Mouse (Mus musculus) spleen, adult 2 months (tissue): ENCODE results near the gene Ptcd2. TPM values are rescaled to one million over a fixed set of nuclear protein-coding genes. Genes with fewer than 3 reads are reported as not detected.

ENCODE experiments used
- DNase-seq, 2 experiments: peaks; one replicate each; pipeline versions ENCODE4 v3.0.0 to v3.0.0-alpha.2; 2012 to 2021; ENCODE audit warnings: low spot score in 2 of 2, low read depth in 1 of 2
- H3K27ac ChIP-seq: fragments of 200-500 bp; 2 replicates; pipeline ENCODE4 v1.5.1; 2012; ENCODE audit warnings: low read length, inconsistent platforms; ENCODE audit not compliant: insufficient read depth
- H3K27me3 ChIP-seq: fragments of 200-500 bp; 2 replicates; pipeline ENCODE4 v1.6.1; 2012; ENCODE audit warnings: mild to moderate bottlenecking, moderate library complexity, low read length, inconsistent platforms; ENCODE audit not compliant: control insufficient read depth, insufficient read depth
- H3K36me3 ChIP-seq: fragments of 200-500 bp; 2 replicates; pipeline ENCODE4 v1.6.1; 2012; ENCODE audit warnings: mild to moderate bottlenecking, low read length, inconsistent platforms; ENCODE audit not compliant: control insufficient read depth, insufficient read depth
- H3K4me1 ChIP-seq: fragments of 200-500 bp; 2 replicates; pipeline ENCODE4 v1.6.1; 2011; ENCODE audit warnings: inconsistent platforms; ENCODE audit not compliant: control insufficient read depth, insufficient read depth, insufficient read length
- H3K4me3 ChIP-seq: fragments of 200-500 bp; 2 replicates; pipeline ENCODE4 v1.5.1; 2011; ENCODE audit warnings: mild to moderate bottlenecking, inconsistent platforms; ENCODE audit not compliant: insufficient read depth, insufficient read length; ENCODE audit errors: extremely low read depth
- CTCF ChIP-seq: fragments of 200-500 bp; IDR thresholded peaks from 2 replicates; pipeline ENCODE4 v1.5.1; 2011; ENCODE audit warnings: mild to moderate bottlenecking, inconsistent platforms; ENCODE audit not compliant: insufficient read depth, insufficient read length, insufficient replicate concordance; ENCODE audit errors: extremely low read depth
- POLR2A ChIP-seq: fragments of 200-500 bp; IDR thresholded peaks from 2 replicates; pipeline ENCODE4 v1.6.1; 2011; ENCODE audit warnings: low read depth, low read length, inconsistent platforms
- WGBS: fragments of 180-500 bp; shearing (Covaris S2); methylation state at CpG from one replicate; pipeline ENCODE4 v1.1.7; 2018; 5-methylcytosine and 5-hydroxymethylcytosine counted together
- polyA plus RNA-seq: library from polyadenylated mRNA; depleted of rRNA; stranded (reverse); fragments of >200 nt; gene quantifications from 2 replicates; pipeline ENCODE4 v1.2.3, GENCODE M21; 2012

The Ptcd2 gene
- polyA plus RNA-seq, 1 experiment: 12.3 TPM

DNA sequence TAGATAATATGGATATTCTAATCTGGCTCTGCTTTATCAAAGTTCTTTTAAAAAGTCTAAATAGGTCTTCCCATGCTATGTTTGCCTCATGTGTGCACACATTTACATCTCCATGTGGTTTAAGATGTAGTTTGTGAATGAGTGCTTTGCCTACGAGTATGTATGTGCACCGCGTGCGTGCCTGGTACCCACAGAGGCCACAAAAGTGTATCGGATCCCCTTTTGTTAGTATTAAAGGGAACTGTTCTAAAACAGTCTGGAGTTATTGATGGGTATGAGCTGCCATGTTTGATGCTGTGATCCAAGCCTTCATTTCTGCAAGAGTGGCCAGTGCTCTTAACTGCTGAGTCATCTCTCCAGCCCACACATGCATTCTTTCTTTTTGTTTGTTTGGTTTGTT, 26.8 kb upstream of the Ptcd2 start:
- Histone ChIP-seq H3K36me3 (peaks cover 2% of the 10 kb centered on the region; the same call in 1 of the 2 replicates), H3K4me1 (no peaks in the 10 kb centered on the region), H3K27me3 (no peaks in the 10 kb centered on the region), H3K27ac (no peak overlapping the region), H3K4me3 (no peak overlapping the region)
- WGBS: 88% methylated on average over 5 of the region's 5 CpGs
- TF ChIP-seq POLR2A: no peak
- no peak for TF ChIP-seq CTCF
- no peak for DNase-seq

DNA sequence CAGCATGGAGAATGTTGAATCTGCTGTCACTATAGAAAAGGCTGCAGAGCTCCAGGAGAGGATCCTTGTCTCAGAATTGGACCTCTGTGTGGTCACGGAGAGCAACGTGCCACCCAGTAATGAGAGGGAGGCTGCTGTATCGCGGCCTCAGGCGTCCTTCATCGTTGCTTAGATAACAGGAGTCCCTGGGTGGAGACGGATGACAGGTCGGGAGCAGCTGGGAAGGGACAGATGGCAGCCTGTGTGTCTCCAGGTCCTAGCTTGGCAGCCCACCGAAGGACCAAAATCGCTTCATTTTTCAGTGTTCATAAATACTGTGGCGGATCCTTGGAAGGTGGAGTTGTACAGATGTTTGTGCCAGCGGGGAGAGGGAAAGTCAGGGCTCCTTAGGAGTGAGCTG, 24.6 kb upstream of the Ptcd2 start:
- Histone ChIP-seq H3K4me1 (no peaks in the 10 kb centered on the region), H3K4me3 (no peak overlapping the region), H3K27me3 (no peaks in the 10 kb centered on the region), H3K27ac (no peak overlapping the region), H3K36me3 (peaks cover 4% of the 10 kb centered on the region; the same call in 1 of the 2 replicates)
- WGBS: 93% methylated on average over 12 of the region's 12 CpGs
- no peak for DNase-seq
- TF ChIP-seq CTCF (no peak), POLR2A (no peak)

DNA sequence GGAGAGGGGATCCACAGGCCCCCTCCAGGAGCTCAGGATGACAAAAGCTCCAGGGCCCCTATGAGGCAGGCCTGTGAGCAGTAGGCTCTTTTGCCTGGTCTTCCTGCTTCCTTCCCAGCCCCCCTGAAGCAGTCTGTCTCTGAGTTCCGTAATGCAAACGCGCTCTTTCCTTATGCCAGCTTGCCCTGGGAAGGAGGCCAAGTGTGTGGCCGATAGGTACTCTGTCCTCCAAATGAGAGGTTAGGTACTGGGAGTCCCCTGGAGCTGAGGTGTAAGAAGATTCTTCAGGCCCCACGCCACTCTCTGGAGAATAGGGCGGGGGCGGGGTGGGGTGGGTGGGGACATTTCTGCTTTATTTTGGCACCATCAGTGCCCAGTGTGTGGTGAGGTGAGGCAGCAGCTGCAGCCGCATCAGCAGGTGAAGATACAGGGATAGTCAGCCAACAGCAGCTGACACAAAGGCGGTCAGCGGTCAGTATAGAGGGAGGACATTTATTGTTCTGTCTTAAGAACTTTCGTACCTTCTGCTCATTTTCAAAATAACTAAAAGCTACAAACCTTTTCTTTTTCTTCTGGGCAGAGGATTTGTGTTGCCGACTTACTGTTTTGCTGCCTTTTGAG, 23.2 kb upstream of the Ptcd2 start:
- TF ChIP-seq POLR2A (no peak), CTCF (no peak)
- no peak overlapping the region for H3K27ac ChIP-seq
- 95% methylated on average over 12 of the region's 12 CpGs for WGBS
- H3K4me3 ChIP-seq: no peak overlapping the region
- DNase-seq: no peak
- H3K27me3 ChIP-seq: no peaks in the 10 kb centered on the region
- peaks cover 5% of the 10 kb centered on the region; the same call in 1 of the 2 replicates for H3K36me3 ChIP-seq
- H3K4me1 ChIP-seq: no peaks in the 10 kb centered on the region

DNA sequence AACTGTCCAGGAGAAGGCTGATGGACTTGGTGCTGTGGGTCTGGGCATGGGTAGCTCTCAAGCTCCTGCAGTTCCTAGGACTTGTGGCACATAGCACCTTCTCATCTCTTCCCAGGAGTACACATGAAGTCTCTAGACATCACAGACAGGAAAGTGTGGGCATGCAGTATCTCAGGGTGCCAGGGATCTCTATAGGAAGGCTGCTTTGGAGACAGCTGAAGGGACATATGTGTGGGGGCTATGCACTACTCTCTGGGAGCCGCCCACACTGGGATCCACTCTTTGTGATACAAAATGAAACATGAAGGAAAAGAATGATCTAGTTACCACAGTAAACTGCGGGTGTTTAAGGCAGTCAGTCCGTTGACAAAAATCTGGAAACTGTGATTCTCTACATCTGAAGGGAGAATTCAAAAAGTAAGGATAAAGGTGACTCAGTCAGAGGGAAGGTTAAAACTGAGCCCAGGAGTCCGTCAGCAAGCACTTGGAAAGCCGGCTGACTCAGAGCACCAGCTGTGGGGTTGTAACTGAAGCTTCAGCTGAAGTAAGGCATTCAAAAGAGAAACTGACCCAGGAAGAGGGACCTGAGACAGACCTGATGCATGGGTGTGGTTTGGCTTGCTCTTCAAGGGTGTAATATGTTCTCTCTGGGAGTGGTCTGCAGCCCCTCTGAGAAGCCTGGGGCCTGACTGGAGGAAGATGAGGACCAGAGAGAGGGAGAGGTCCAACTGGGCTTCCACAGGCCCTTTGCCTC, 22.1 kb upstream of the Ptcd2 start:
- 91% methylated on average over 5 of the region's 5 CpGs for WGBS
- H3K27me3 ChIP-seq: no peaks in the 10 kb centered on the region
- no peak overlapping the region for H3K27ac ChIP-seq
- peaks cover 5% of the 10 kb centered on the region; the same call in 1 of the 2 replicates for H3K36me3 ChIP-seq
- no peak for TF ChIP-seq CTCF
- TF ChIP-seq POLR2A: no peak
- DNase-seq: no peak
- H3K4me3 ChIP-seq: no peak overlapping the region
- no peaks in the 10 kb centered on the region for H3K4me1 ChIP-seq

DNA sequence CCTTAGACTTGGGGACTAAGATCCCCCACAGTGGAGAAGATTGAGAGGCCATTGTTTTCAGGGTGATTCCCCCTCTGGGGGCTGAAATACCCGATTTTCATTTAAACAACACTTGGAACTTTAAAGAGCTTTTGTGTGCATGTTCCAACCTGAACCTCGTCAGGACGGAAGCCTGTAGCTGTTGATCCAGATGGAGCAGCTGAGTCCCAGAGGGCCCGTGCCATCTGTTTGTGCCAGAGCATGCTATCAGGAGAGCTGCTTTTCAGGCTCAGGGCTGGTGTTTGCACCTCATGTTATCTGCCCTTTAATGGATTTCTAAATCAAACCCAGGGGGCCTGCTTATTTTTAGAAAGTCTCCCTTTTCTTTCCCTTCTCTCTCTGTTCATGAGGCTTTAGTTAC, 19.4 kb upstream of the Ptcd2 start:
- Histone ChIP-seq H3K4me1 (no peaks in the 10 kb centered on the region), H3K27ac (no peak overlapping the region), H3K27me3 (no peaks in the 10 kb centered on the region), H3K36me3 (peaks cover 8% of the 10 kb centered on the region), H3K4me3 (no peak overlapping the region)
- no peak for DNase-seq
- 95% methylated on average over 4 of the region's 4 CpGs for WGBS
- TF ChIP-seq CTCF (no peak), POLR2A (no peak)

DNA sequence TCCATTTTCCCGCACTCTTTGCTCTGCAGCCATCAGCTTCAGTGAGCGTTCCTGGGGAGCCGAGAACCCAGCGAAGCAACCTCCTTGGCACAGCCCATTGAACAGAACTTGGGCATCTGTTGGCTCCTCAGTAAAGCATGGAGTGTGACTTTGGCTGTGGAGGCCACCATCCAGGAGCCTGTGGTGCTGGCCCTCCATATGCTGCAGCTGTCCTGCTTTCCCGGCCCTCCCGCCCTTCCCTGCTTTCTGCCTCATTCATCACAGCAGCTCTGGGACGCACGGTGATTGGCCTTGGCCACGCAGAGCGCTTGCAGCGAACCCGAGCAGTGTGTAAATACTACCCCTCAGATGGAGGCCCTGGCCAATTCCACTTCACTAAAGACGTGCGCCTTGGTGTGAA, 14.4 kb upstream of the Ptcd2 start:
- Histone ChIP-seq H3K36me3 (peaks cover 5% of the 10 kb centered on the region), H3K27ac (no peak overlapping the region), H3K27me3 (no peaks in the 10 kb centered on the region), H3K4me1 (no peaks in the 10 kb centered on the region), H3K4me3 (no peak overlapping the region)
- 96% methylated on average over 14 of the region's 14 CpGs for WGBS
- no peak for TF ChIP-seq POLR2A
- no peak for TF ChIP-seq CTCF
- DNase-seq: no peak

DNA sequence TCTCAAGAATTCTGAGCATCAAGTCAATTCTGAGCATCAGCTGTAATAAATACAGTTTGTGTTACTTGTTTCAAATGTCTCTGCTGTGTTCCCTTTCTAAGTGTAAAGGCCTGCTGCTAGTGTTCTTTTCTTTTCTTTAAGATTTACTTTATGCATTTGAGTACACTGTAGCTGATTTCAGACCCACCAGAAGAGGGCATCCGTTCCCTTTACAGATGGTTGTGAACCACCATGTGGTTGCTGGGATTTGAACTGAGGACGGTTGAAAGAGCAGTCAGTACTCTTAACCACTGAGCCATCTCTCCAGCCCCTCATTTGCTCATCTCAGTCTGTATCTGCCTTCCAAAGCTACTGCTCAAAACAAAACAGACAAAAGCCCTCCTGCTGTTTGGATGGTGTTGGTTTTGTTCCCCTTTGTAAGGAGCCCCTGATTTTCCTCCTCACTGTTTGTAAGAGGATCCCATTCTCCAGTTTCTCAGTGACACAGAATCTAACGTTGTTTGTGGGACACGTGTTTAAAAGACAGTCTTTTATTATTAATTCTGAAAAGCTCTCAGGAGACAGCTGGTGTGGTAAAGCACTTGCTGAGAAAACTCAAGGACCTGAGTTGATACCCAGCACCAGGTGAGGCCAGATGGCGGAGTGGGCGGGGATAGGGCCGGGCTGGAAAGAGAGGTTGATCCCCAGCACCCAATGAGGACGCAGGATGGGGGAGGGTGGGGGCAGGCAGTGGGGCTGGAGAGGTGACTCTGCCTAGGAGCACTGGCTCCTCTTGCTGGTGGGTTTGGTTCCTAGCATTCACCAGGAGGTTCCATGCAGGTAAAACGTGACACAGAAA, 12.1 kb upstream of the Ptcd2 start:
- Histone ChIP-seq H3K27ac (no peak overlapping the region), H3K27me3 (no peaks in the 10 kb centered on the region), H3K36me3 (peaks cover 3% of the 10 kb centered on the region), H3K4me3 (no peak overlapping the region), H3K4me1 (no peaks in the 10 kb centered on the region)
- TF ChIP-seq CTCF: no peak
- TF ChIP-seq POLR2A: no peak
- 84% methylated on average over 9 of the region's 9 CpGs for WGBS
- DNase-seq: no peak
